Mouse (Mus musculus): ENCODE results near the gene Lrrc73.

- TF ChIP-seq CTCF (IDR thresholded peaks at IDR 0.05), result no peak
- TF ChIP-seq POLR2A (IDR thresholded peaks at IDR 0.05; ENCODE audit: insufficient read depth, low read depth, low read length), result no peak
- no peak for TF ChIP-seq EP300 (IDR thresholded peaks at IDR 0.05; ENCODE audit: insufficient read depth, low read depth, low read length)
These were observed 14.8 kb downstream of the Lrrc73 start for GRCm38 (mm10) chr17:46268026-46268720.
